Mouse (Mus musculus) large intestine, adult 2 months (tissue): ENCODE data around the gene Ptk6. TPM values are rescaled to one million over a fixed set of nuclear protein-coding genes. Genes with fewer than 3 reads are reported as not detected.

Experiments used
- DNase-seq: peaks from one replicate; pipeline ENCODE4 v3.0.0-alpha.2; 2012; ENCODE audit warnings: low read depth, low spot score
- WGBS: fragments of 180-500 bp; shearing (Covaris S2); methylation state at CpG from one replicate; pipeline ENCODE4 v1.1.7; 2018; 5-methylcytosine and 5-hydroxymethylcytosine counted together
- polyA plus RNA-seq: library from polyadenylated mRNA; depleted of rRNA; stranded (reverse); fragments of >200 nt; gene quantifications from 2 replicates; pipeline ENCODE4 v1.2.3, GENCODE M21; 2012; rRNA removed

Gene Ptk6
- polyA plus RNA-seq, 1 experiment, result 23.9 TPM

DNA sequence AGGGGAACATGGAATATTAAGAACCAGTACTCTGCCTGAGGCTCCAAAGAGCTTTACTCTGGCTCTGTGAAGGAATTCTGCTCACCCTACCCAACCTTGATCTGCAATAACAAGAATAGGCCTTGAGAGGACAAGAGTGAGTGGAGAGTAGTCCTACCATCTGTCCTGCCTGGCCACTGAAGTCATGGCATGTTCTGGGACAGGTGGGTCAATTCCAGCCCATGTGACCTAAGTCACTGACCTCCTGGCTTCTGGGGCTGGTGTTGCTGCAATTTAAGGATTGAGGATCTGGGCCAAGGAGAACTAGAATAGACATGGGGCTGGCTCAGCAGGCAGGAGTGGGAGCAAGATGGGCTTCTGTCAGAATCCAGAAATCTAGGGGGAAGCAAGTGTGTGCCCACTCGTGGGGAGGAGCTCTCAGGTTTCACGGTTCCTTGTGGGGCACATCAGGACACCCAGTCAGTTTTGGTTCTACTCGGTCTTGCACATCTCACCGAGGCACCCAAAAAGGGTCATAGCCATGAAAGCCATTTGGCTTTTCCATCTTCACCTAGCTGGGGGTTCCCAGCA is 55.5 kb downstream of the Ptk6 start:
- no peak for DNase-seq
- 47% methylated on average over 4 of the region's 4 CpGs for WGBS

GRCm38 (mm10) chr2:181144675-181145074 is 57.9 kb downstream of the Ptk6 start:
- DNase-seq, result no peak
- 62% methylated on average over 2 of the region's 2 CpGs for WGBS

Other genes with a start within 250 kb of the Ptk6 start
- gene Nkain4, start 248.1 kb downstream of the Ptk6 start, polyA plus RNA-seq, result 4.1 and 8.3 TPM in 2 replicates
- 41.1 and 48.9 TPM in 2 replicates for gene Arfgap1, start 235.6 kb downstream of the Ptk6 start, polyA plus RNA-seq
- gene Col20a1, start 216.3 kb downstream of the Ptk6 start, polyA plus RNA-seq, result 1.8 and 2.3 TPM in 2 replicates
- 0.05 and 0.08 TPM in 2 replicates for gene Chrna4, start 159.2 kb downstream of the Ptk6 start, polyA plus RNA-seq
- 0.37 and 0.43 TPM in 2 replicates for gene Kcnq2, start 67.5 kb downstream of the Ptk6 start, polyA plus RNA-seq
- 3.4 and 3.9 TPM in 2 replicates for gene Eef1a2, start 45.8 kb downstream of the Ptk6 start, polyA plus RNA-seq
- 168 and 172 TPM in 2 replicates for gene Ppdpf, start 15.5 kb downstream of the Ptk6 start, polyA plus RNA-seq
- gene Srms, start 10.4 kb upstream of the Ptk6 start, polyA plus RNA-seq, result 0.87 and 1.3 TPM in 2 replicates
- 0.32 and 0.77 TPM in 2 replicates for gene Fndc11, start 17.2 kb upstream of the Ptk6 start, polyA plus RNA-seq
- gene Helz2, start 39.2 kb upstream of the Ptk6 start, polyA plus RNA-seq, result 24.7 and 67.9 TPM in 2 replicates
- 17.5 and 24.8 TPM in 2 replicates for gene Gmeb2, start 85.2 kb upstream of the Ptk6 start, polyA plus RNA-seq
- gene Stmn3, start 111.7 kb upstream of the Ptk6 start, polyA plus RNA-seq, result 2.8 and 4.3 TPM in 2 replicates
- gene Rtel1, start 117.0 kb upstream of the Ptk6 start, polyA plus RNA-seq, result 39.6 and 46.1 TPM in 2 replicates
- 16.7 and 26.7 TPM in 2 replicates for gene Zgpat, start 162.1 kb upstream of the Ptk6 start, polyA plus RNA-seq
- 29.3 and 29.6 TPM in 2 replicates for gene Arfrp1, start 162.6 kb upstream of the Ptk6 start, polyA plus RNA-seq
- gene Lime1, start 177.3 kb upstream of the Ptk6 start, polyA plus RNA-seq, result 37.6 and 48.7 TPM in 2 replicates